Mouse (Mus musculus): Measurements from ENCODE around the gene Hist1h4i. TPM values are rescaled to one million over a fixed set of nuclear protein-coding genes. Genes with fewer than 3 reads are reported as not detected.
A peak's percentile ranks its signal among the peaks of the same experiment; 100 is the strongest.

Gene Hist1h4i
- total and polyA plus RNA-seq, 3 experiments, result 10.4 to 1,065 TPM; not detected in 1

- Histone ChIP-seq H3K27me3 (ENCODE audit: control insufficient read depth in 1 of 2, insufficient read depth in 2 of 2, low read length in 2 of 2) (no peaks in the 10 kb centered on the region), H3K4me3 (ENCODE audit: control insufficient read depth in 1 of 2, insufficient read depth in 1 of 2, low read depth in 2 of 2, low read length in 2 of 2) (peak overlapping the region; percentile 58 to 68), H3K27ac (ENCODE audit: control insufficient read depth, low read depth, low read length) (no peak overlapping the region), H3K4me1 (ENCODE audit: control insufficient read depth in 1 of 2, insufficient read depth in 2 of 2, low read length in 2 of 2) (peaks cover 0 to 3% of the 10 kb centered on the region in 2 experiments; a peak in 1 of 4 replicates), H3K9me3 (replicated peaks; ENCODE audit: insufficient read depth, low read length) (no peaks in the 10 kb centered on the region), H3K36me3 (ENCODE audit: control insufficient read depth in 1 of 2, insufficient read depth in 2 of 2, low read length in 2 of 2) (peaks cover 0 to 2% of the 10 kb centered on the region in 2 experiments; a peak in 2 of 4 replicates), H3K79me2 (ENCODE audit: control insufficient read depth, insufficient read depth, low read length, poor library complexity) (no peaks in the 10 kb centered on the region; the same call in 1 of the 2 replicates), H3K9ac (ENCODE audit: control insufficient read depth, low read depth, low read length, poor library complexity, severe bottlenecking) (peak overlapping the region; percentile 63)
- DNase-seq (ENCODE audit: low read depth, low spot score), result peak; percentile 88
- no peak for TF ChIP-seq ZNF384 (IDR thresholded peaks at IDR 0.05; ENCODE audit: low read depth, low read length)
- TF ChIP-seq MAX (IDR thresholded peaks at IDR 0.05; ENCODE audit: low read length), result no peak
- peak; percentile 100 for TF ChIP-seq TBP (IDR thresholded peaks at IDR 0.05; ENCODE audit: low read depth, low read length)
- no peak for TF ChIP-seq BHLHE40 (IDR thresholded peaks at IDR 0.05; ENCODE audit: borderline replicate concordance, low read depth, low read length)
These were observed 14.8 kb downstream of the Hist1h4i start for GRCm38 (mm10) chr13:22026058-22027031.

GRCm38 (mm10) chr13:22022241-22022640 is 18.9 kb downstream of the Hist1h4i start:
- no peaks in the 10 kb centered on the region for H3K9me3 ChIP-seq (replicated peaks; ENCODE audit: insufficient read depth, low read length)
- peak; percentile 93 for DNase-seq (ENCODE audit: low read depth, low spot score)

DNA sequence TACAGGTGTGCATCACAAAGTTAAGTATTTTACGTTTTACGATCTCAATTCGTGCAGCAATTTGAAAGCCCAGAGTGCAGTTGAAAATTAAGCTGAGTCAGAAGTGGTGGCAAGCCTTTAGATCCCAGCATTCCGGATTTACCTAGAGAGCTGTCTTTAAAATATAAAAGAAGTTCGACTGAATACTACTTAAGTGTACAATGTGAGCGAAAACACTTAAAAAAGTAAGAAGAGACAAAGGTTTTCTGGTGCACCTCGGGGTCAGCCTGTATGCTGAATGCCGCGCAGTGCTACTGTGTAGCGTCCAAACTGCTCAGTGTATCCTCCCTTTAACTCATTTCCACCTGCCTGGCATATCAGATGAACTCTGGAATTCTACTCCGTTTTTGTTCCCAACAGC is 19.6 kb downstream of the Hist1h4i start:
- TF ChIP-seq RCOR1 (IDR thresholded peaks at IDR 0.05; ENCODE audit: low read depth, low read length), result no peak
- no peak for TF ChIP-seq KAT2A (conservative IDR thresholded peaks at IDR 0.05; ENCODE audit: low read depth, low read length)
- no peak for TF ChIP-seq SIN3A (IDR thresholded peaks at IDR 0.05; ENCODE audit: low read length)
- no peak for TF ChIP-seq UBTF (IDR thresholded peaks at IDR 0.05; ENCODE audit: borderline replicate concordance, insufficient read depth, low read depth, low read length)
- no peaks in the 10 kb centered on the region for H3K27me3 ChIP-seq (ENCODE audit: control insufficient read depth in 1 of 2, insufficient read depth in 2 of 2, low read length in 2 of 2)
- peak; percentile 71 for DNase-seq (ENCODE audit: low read depth, low spot score)
- no peaks in the 10 kb centered on the region; the same call in 1 of the 2 replicates for H3K79me2 ChIP-seq (ENCODE audit: control insufficient read depth, insufficient read depth, low read length, poor library complexity)
- H3K4me3 ChIP-seq (ENCODE audit: control insufficient read depth in 1 of 2, insufficient read depth in 1 of 2, low read depth in 2 of 2, low read length in 2 of 2), result peak overlapping the region; percentile 60 to 80
- peak overlapping the region; percentile 72 for H3K9ac ChIP-seq (ENCODE audit: control insufficient read depth, low read depth, low read length, poor library complexity, severe bottlenecking)
- H3K36me3 ChIP-seq (ENCODE audit: control insufficient read depth in 1 of 2, insufficient read depth in 2 of 2, low read length in 2 of 2), result peaks cover 0 to 2% of the 10 kb centered on the region in 2 experiments; a peak in 2 of 4 replicates
- peak overlapping the region; percentile 24; the same call in 1 of the 2 replicates for H3K27ac ChIP-seq (ENCODE audit: control insufficient read depth, low read depth, low read length)
- peaks cover 0 to 3% of the 10 kb centered on the region in 2 experiments; a peak in 1 of 4 replicates for H3K4me1 ChIP-seq (ENCODE audit: control insufficient read depth in 1 of 2, insufficient read depth in 2 of 2, low read length in 2 of 2)
- H3K9me3 ChIP-seq (replicated peaks; ENCODE audit: insufficient read depth, low read length), result no peaks in the 10 kb centered on the region

More at GRCm38 (mm10) chr13:22022241-22022640, 18.9 kb downstream of the Hist1h4i start:
- Histone ChIP-seq H3K27me3 (ENCODE audit: control insufficient read depth in 1 of 2, insufficient read depth in 2 of 2, low read length in 2 of 2) (no peaks in the 10 kb centered on the region), H3K27ac (ENCODE audit: control insufficient read depth, low read depth, low read length) (peak overlapping the region; percentile 47; the same call in 1 of the 2 replicates), H3K4me3 (ENCODE audit: control insufficient read depth in 1 of 2, insufficient read depth in 1 of 2, low read depth in 2 of 2, low read length in 2 of 2) (peak overlapping the region; percentile 60 to 80), H3K4me1 (ENCODE audit: control insufficient read depth in 1 of 2, insufficient read depth in 2 of 2, low read length in 2 of 2) (peaks cover 0 to 3% of the 10 kb centered on the region in 2 experiments; a peak in 1 of 4 replicates), H3K79me2 (ENCODE audit: control insufficient read depth, insufficient read depth, low read length, poor library complexity) (no peaks in the 10 kb centered on the region; the same call in 1 of the 2 replicates), H3K36me3 (ENCODE audit: control insufficient read depth in 1 of 2, insufficient read depth in 2 of 2, low read length in 2 of 2) (peaks cover 0 to 2% of the 10 kb centered on the region in 2 experiments; a peak in 2 of 4 replicates), H3K9ac (ENCODE audit: control insufficient read depth, low read depth, low read length, poor library complexity, severe bottlenecking) (peak overlapping the region; percentile 72)
- TF ChIP-seq MAFK (IDR thresholded peaks at IDR 0.05; ENCODE audit: borderline replicate concordance, low read depth, low read length) (no peak), TBP (IDR thresholded peaks at IDR 0.05; ENCODE audit: low read depth, low read length) (peak; percentile 100), GATA1 (IDR thresholded peaks at IDR 0.05; ENCODE audit: low read depth, low read length) (no peak; the same call in 1 of the 2 replicates)

All from MEL (cell line).